Mouse (Mus musculus) neutrophil, adult 83 days (primary cell): ENCODE data around the gene Tspan4. TPM values are rescaled to one million over a fixed set of nuclear protein-coding genes. Genes with fewer than 3 reads are reported as not detected.

Experiments
- total RNA-seq, 2 experiments: library from RNA; stranded (reverse); gene quantifications; one replicate each; pipeline ENCODE4 v1.2.4; 2023

Tspan4 gene
- total RNA-seq = 1 to 10 TPM; 3.2 TPM

GRCm38 (mm10) chr7:141475011-141475804 is at the start of gene Tspan4, which contains the start of gene Polr2l:
TSS of gene Tspan4 (plus strand) at chr7:141475240.
TSS of gene Polr2l (minus strand) at chr7:141475132.

GRCm38 (mm10) chr7:141429310-141429709 is 45.7 kb upstream of the Tspan4 start, which contains the start of gene Cend1:
TSS of gene Cend1 (minus strand) at chr7:141429491.

GRCm38 (mm10) chr7:141437178-141438120 is 37.6 kb upstream of the Tspan4 start, which contains the start of gene Slc25a22:
TSS of gene Slc25a22 (minus strand) at chr7:141437892.

GRCm38 (mm10) chr7:141443828-141444237 is 31.2 kb upstream of the Tspan4 start, which contains the start of gene Pidd1:
TSS of gene Pidd1 (minus strand) at chr7:141444025.

GRCm38 (mm10) chr7:141447110-141447991 is 27.7 kb upstream of the Tspan4 start, which contains the start of gene Rplp2:
TSS of gene Rplp2 (plus strand) at chr7:141447370.

GRCm38 (mm10) chr7:141454967-141455551 is 20.0 kb upstream of the Tspan4 start, which contains the start of gene Pnpla2:
TSS of gene Pnpla2 (plus strand) at chr7:141455198.

DNA sequence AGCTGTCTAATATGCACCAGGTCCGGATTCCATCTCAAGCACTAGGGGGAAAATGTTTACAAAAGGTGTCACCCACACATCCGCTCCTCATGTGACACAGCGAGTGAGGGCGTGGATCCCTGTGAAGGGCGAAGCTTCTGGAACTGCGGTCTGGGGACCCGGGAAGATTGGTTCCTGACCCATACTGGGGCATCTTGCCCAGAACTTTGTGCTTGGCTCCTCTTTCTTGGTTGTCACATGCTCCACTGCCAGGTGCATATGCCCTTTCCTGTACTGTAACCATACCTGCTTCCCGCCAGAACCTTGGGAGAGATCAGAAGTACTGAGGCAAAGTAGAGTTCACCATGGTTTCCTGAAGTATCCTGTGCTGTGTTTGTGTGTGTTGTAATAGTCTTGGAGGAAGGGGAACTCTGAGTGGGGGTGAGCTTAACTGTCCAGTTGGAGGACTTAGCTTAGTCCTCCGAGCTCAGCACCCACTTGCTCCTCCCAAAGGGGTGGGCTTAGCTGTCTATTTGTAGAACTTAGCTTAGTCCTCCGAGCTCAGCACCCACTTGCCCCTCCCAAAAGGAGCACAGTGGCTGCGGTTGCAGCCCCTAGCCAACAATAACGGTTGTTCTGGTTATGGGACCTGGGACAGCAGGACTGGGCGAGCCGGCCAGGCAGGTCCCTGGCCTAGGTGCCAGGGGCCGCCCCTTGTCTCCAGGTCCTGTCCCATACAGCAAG is 14.5 kb upstream of the Tspan4 start, which contains the start of gene Cracr2b:
Gene Cracr2b (plus strand): TSS at position 704 of the 723 bp plus-strand sequence.

DNA sequence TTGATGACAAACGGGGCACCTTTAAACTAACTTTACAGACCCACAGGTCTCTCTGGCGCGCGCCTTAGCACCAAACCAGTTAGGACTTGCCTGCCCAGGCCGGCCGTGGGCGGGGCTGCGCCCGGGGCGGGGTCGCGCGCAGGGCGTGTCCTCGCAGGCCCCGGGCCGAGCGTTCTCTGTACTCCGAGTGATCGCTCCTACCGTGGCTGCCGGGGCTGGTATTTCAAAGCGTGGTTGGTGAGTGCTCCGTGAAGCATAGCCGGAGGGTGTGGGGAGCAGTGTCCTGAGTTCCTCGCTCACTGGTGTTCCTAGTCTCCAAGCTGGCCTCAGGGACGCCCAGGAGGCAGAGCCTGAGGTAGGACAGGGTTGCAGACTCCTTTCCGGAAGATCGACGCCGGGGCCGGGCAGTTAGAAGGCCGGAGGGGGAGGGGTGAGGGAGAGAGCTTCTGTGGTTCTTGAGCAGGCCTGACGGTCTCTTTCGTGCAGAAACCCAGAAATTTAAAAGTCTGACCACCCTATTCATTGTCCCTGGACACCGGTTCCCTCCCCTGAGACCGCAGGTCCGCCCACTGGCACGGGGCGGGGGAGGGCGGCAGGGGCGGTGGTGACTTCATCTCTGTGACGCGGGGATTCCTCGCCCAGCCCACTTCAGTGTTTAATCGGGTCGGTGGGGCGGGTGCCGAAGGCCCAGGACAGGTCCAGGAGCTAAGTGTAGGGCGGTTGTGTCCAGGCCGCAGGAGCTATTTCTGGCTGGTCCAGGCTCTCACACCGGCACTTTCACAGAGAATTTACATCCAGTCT is 7.6 kb upstream of the Tspan4 start, which contains the start of gene Cd151:
Gene Cd151 (plus strand): TSS at position 163 of the 801 bp plus-strand sequence.

DNA sequence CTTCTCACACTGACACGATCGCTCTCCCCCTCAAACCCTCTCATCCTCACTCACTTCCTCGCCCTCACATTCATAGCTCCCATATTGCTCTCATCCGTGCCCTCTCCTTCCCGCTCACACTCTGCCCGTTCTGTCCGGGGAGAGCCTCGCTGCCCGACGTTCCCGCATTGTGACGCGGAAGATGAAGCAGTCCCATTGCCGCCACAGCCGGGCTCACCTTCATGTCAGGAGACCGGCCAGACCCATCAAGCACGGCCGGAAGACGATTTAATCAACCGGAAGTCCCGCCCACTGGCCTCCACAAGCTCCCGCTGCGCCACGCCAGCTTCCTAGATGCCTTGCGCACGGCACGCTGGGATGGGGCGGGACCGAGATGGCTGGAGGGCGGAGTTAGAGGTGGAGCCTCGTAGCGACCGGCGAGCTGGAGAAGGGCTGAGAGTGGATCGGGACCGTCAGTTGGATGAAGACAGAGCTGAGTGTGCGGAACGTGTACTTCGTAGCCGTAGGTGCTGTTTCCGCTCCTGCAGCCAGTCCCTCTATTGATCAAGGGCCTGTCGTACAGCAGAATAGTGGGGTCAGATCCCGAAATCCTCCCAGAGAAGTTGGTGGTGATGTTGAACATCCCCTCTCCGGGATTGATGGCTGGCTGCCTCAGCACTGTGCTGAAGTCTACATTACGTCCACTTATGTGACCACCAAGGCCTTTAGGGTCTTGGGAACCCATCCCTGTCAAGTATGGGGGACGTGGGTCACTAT is 64.7 kb downstream of the Tspan4 start, which contains the start of gene Chid1:
Gene Chid1 (minus strand): TSS at position 302 of the 756 bp plus-strand sequence.

Other genes starting within 250 kb of the Tspan4 start
- 10 to 100 TPM; 70.9 to 73.3 TPM for gene Phrf1, start 246.5 kb upstream of the Tspan4 start, total RNA-seq
- gene Irf7, start 208.8 kb upstream of the Tspan4 start, total RNA-seq = 10 to 100 TPM; 36.2 to 42.0 TPM
- not detected for gene Cdhr5, start 198.5 kb upstream of the Tspan4 start, total RNA-seq
- not detected for gene Sct, start 196.1 kb upstream of the Tspan4 start, total RNA-seq
- gene Drd4, start 183.2 kb upstream of the Tspan4 start, total RNA-seq = not detected
- gene Deaf1, start 147.6 kb upstream of the Tspan4 start, total RNA-seq = 10 to 100 TPM; 24.3 to 35.7 TPM
- 10 to 100 TPM in 1 of 2 experiments, 1 to 10 TPM in 1; 8.5 to 11.1 TPM for gene Tmem80, start 147.5 kb upstream of the Tspan4 start, total RNA-seq
- under 1 TPM; 0.26 to 0.60 TPM for gene Eps8l2, start 136.4 kb upstream of the Tspan4 start, total RNA-seq
- 100 to 1,000 TPM; 644 to 676 TPM for gene Taldo1, start 83.0 kb upstream of the Tspan4 start, total RNA-seq
- 10 to 100 TPM; 20.7 to 21.1 TPM for gene Gatd1, start 61.1 kb upstream of the Tspan4 start, total RNA-seq
- gene Cend1, start 45.7 kb upstream of the Tspan4 start, total RNA-seq = not detected
- gene Slc25a22, start 37.3 kb upstream of the Tspan4 start, total RNA-seq = 10 to 100 TPM; 13.1 to 17.9 TPM
- 10 to 100 TPM; 14.4 to 16.1 TPM for gene Pidd1, start 31.2 kb upstream of the Tspan4 start, total RNA-seq
- 100 to 1,000 TPM; 767 to 918 TPM for gene Rplp2, start 27.9 kb upstream of the Tspan4 start, total RNA-seq
- gene Pnpla2, start 20.0 kb upstream of the Tspan4 start, total RNA-seq = 10 to 100 TPM; 73.0 to 87.7 TPM
- 1 to 10 TPM; 3.7 to 8.1 TPM for gene Cracr2b, start 14.1 kb upstream of the Tspan4 start, total RNA-seq
- gene Cd151, start 7.8 kb upstream of the Tspan4 start, total RNA-seq = 10 to 100 TPM; 11.9 to 15.1 TPM
- gene Polr2l, start 108 bp upstream of the Tspan4 start, total RNA-seq = 10 to 100 TPM; 12.5 to 14.0 TPM
- 10 to 100 TPM; 20.7 to 21.3 TPM for gene Chid1, start 64.6 kb downstream of the Tspan4 start, total RNA-seq
- 10 to 100 TPM; 95.5 to 97.7 TPM for gene Ap2a2, start 86.9 kb downstream of the Tspan4 start, total RNA-seq
- under 1 TPM; 0.38 to 0.42 TPM for gene Muc6, start 180.1 kb downstream of the Tspan4 start, total RNA-seq
- gene Muc2, start 215.1 kb downstream of the Tspan4 start, total RNA-seq = under 1 TPM; 0.13 to 0.46 TPM